Mouse (Mus musculus) leukemia stem cell, adult 10-12 weeks (primary cell): ENCODE measurements around the gene Colq. TPM values are rescaled to one million over a fixed set of nuclear protein-coding genes. Genes with fewer than 3 reads are reported as not detected.

Source experiments
- polyA plus RNA-seq: library from polyadenylated mRNA; stranded (reverse); fragments of >175 nt; gene quantifications from 2 replicates; pipeline ENCODE4 v1.2.3, GENCODE M21; 2012; ENCODE audit warnings: low replicate concordance

Colq gene
- 0.52 and 1.2 TPM in 2 replicates for polyA plus RNA-seq

DNA sequence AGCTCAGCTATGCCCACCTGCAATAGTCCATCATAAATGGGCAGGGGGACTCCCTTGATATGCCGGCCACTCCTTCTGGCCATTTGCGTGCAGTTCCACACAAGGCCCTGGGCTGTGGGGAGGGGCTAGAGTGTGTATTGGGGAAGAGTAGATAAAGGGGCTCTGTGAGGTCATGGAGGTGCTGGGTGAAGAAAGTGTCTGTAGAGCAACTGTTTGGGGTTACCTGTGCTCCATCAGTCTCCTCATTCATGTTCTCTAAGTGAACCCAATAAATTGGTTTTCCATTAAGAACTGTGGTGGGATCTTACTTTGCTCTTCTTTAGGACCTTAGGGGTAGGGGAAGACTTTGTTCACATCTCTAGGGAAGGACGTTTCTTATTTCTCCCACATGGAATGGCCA is at the start of gene Colq:
Gene Colq, minus strand, starts transcription at position 101 of the 400 bp plus-strand sequence.

DNA sequence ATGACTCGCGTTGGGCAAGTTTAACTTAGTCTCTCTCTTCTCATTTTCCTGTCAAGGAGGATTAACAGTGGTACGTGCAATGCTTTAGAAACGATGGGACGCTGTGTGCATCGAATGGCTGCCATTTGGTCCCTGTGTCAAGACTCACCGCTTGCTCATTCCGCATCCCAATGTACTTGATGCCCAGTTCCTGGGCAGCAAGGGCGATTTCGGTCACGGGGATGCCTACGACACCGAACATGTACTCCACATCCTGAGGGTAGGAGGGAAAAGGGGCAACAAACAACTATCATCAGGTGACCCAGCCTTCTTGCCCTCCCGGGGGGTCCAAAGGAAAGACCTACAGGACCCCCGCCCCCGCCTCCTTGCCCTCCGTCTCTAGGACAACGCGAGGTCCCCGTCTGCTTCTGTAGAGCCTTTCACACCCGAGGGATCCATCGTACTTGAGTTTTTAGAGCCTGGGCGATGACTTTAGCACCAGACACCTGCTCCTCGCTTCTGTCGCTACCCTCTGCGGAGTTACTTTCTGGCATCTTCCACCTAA is 49.3 kb upstream of the Colq start, which contains the start of gene Gm49387:
Gene Gm49387, minus strand, starts transcription at position 533 of the 544 bp plus-strand sequence.

DNA sequence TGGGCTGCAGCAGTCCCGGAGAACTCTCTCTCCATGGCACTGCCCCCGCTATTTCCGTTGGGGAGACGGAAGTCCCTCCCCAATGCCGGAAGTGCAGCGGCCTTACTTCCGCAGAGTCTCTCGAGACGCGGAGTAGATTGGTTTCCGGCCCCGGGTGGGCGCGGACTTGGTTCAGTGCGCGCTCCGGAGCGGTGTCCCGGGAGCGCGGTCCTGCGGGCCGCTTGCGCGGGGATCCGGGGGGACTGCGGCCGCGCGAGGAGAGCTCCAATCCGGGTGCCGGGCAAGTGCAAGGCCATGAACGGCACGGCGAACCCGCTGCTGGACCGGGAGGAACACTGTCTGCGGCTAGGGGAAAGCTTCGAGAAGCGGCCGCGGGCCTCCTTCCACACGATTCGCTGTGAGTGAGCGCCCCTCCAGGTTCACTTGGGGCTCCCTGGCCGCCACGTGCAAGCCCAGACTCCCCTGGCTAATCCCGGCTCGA is 96.1 kb downstream of the Colq start, which contains the start of gene Mettl6:
Gene Mettl6, minus strand, starts transcription at position 66 of the 481 bp plus-strand sequence.

GRCm38 (mm10) chr14:31494349-31494974 is 96.7 kb downstream of the Colq start, which contains the start of gene Eaf1:
Eaf1 (plus strand) TSS chr14:31494399.

Other genes starting within 250 kb of the Colq start
- 9.4 and 19.6 TPM in 2 replicates for gene Sh3bp5, start 155.3 kb downstream of the Colq start, polyA plus RNA-seq
- gene Eaf1, start 96.9 kb downstream of the Colq start, polyA plus RNA-seq: 345 and 612 TPM in 2 replicates
- 1.1 and 3.7 TPM in 2 replicates for gene Mettl6, start 96.3 kb downstream of the Colq start, polyA plus RNA-seq
- gene Gm49387, start 49.5 kb upstream of the Colq start, polyA plus RNA-seq: not detected in 2 replicates
- 1.7 and 5.7 TPM in 2 replicates for gene Btd, start 49.7 kb upstream of the Colq start, polyA plus RNA-seq
- gene Hacl1, start 49.9 kb upstream of the Colq start, polyA plus RNA-seq: 0.19 and 0.46 TPM in 2 replicates
- gene Ankrd28, start 239.3 kb upstream of the Colq start, polyA plus RNA-seq: 2.4 and 2.7 TPM in 2 replicates